Mouse (Mus musculus) liver, postnatal 0 days (tissue): ENCODE data around the gene Fam210b. TPM values are rescaled to one million over a fixed set of nuclear protein-coding genes. Genes with fewer than 3 reads are reported as not detected.
"Not testable (repeated sequence)": the region's sequence is repeated elsewhere in the genome, so short reads cannot be mapped to it uniquely, and the experiment has no call there.

Experiments
- ATAC-seq: fragments of 200-750 bp; cut with Nextera tagmentation; 2 replicates; pipeline ENCODE4 v1.8.0; 2017; ENCODE audit warnings: mild to moderate bottlenecking, moderate library complexity
- DNase-seq: peaks from one replicate; pipeline ENCODE4 v3.0.0-alpha.2; 2016
- H3K27ac ChIP-seq: fragments of 300-500 bp; sonication (generic); 2 replicates; pipeline ENCODE4 v1.5.1; 2014; ENCODE audit warnings: antibody characterized with exemption, moderate library complexity, mild to moderate bottlenecking, low read depth
- H3K27me3 ChIP-seq: fragments of 300-500 bp; sonication (generic); 2 replicates; pipeline ENCODE4 v1.6.1; 2014; ENCODE audit warnings: low read length, control low read depth, mixed read lengths; ENCODE audit not compliant: insufficient read depth
- H3K36me3 ChIP-seq: fragments of 300-500 bp; sonication (generic); replicated peaks from 2 replicates; pipeline ENCODE4 v1.6.1; 2014; ENCODE audit warnings: mild to moderate bottlenecking, control low read depth, low read length, moderate library complexity, mixed read lengths; ENCODE audit not compliant: insufficient read depth
- H3K4me1 ChIP-seq: fragments of 300-500 bp; sonication (generic); 2 replicates; pipeline ENCODE4 v1.6.1; 2014; ENCODE audit warnings: antibody characterized with exemption, mild to moderate bottlenecking, control low read depth; ENCODE audit not compliant: insufficient read depth
- H3K4me2 ChIP-seq: fragments of 300-500 bp; sonication (generic); 2 replicates; pipeline ENCODE4 v1.6.1; 2014; ENCODE audit warnings: low read depth, mild to moderate bottlenecking, low read length, moderate library complexity, mixed read lengths
- H3K4me3 ChIP-seq: fragments of 300-500 bp; sonication (generic); 2 replicates; pipeline ENCODE4 v1.5.1; 2014; ENCODE audit warnings: low read depth, low read length
- H3K9ac ChIP-seq: fragments of 300-500 bp; sonication (generic); replicated peaks from 2 replicates; pipeline ENCODE4 v1.6.1; 2014; ENCODE audit warnings: mild to moderate bottlenecking, moderate library complexity
- H3K9me3 ChIP-seq: fragments of 300-500 bp; sonication (generic); 2 replicates; pipeline ENCODE4 v1.6.1; 2016; ENCODE audit warnings: mild to moderate bottlenecking, control low read depth, low read length, mixed read lengths
- CTCF ChIP-seq: sonication (generic); IDR thresholded peaks from 2 replicates; pipeline ENCODE4 v1.5.1; 2016; ENCODE audit warnings: antibody characterized with exemption, low read depth
- EP300 ChIP-seq: IDR thresholded peaks from 2 replicates; pipeline ENCODE4 v1.6.1; 2016; ENCODE audit warnings: antibody characterized with exemption, low read depth, mild to moderate bottlenecking
- WGBS: fragments of 180-500 bp; shearing (Covaris S2); extraction: QIAGEN DNeasy Blood & Tissue Kit; methylation state at CpG from one replicate; pipeline ENCODE4 v1.1.7; 2014; ENCODE audit not compliant: insufficient replicate concordance; 5-methylcytosine and 5-hydroxymethylcytosine counted together
- polyA plus RNA-seq: library from polyadenylated mRNA; unstranded; fragments of >200 nt; fragmentation: Nextera tagmentation; extraction: Ambion mirVana; gene quantifications from 2 replicates; pipeline ENCODE4 v1.2.1, GENCODE M21; 2015

The Fam210b gene
- 67.0 and 81.2 TPM in 2 replicates for polyA plus RNA-seq

GRCm38 (mm10) chr2:172345258-172345738 lies at the start of gene Fam210b:
Gene Fam210b (plus strand): TSS chr2:172345565.
- WGBS, result 5% methylated on average over 35 of the region's 35 CpGs
- H3K9me3 ChIP-seq, result no peaks in the 10 kb centered on the region
- TF ChIP-seq CTCF, result no peak
- TF ChIP-seq EP300, result no peak
- peak within 1 kb of the TSS; percentile 93 for H3K27ac ChIP-seq
- peak within 1 kb of the TSS; percentile 95 for H3K9ac ChIP-seq
- H3K4me3 ChIP-seq, result peak within 1 kb of the TSS; percentile 98
- H3K4me1 ChIP-seq, result peaks cover 24% of the 10 kb centered on the region
- H3K4me2 ChIP-seq, result peak within 1 kb of the TSS; percentile 82
- H3K27me3 ChIP-seq, result no peaks in the 10 kb centered on the region
- peaks cover 6% of the 10 kb centered on the region; the same call in 1 of the 2 replicates for H3K36me3 ChIP-seq
- peak; percentile 98 for DNase-seq
- ATAC-seq, result peak; percentile 89

- Histone ChIP-seq H3K4me1 (peaks cover 4% of the 10 kb centered on the region), H3K4me2 (peak overlapping the region; percentile 29; the same call in 1 of the 2 replicates), H3K9ac (no peak overlapping the region), H3K36me3 (no peaks in the 10 kb centered on the region), H3K4me3 (no peak overlapping the region), H3K9me3 (no peaks in the 10 kb centered on the region), H3K27me3 (no peaks in the 10 kb centered on the region), H3K27ac (peak overlapping the region; percentile 55; the same call in 1 of the 2 replicates)
- 0% methylated on average over 1 of the region's 1 CpGs for whole genome bisulfite sequencing
- TF ChIP-seq EP300, result peak; percentile 91
- no peak for TF ChIP-seq CTCF
- DNase-seq (no peak), ATAC-seq (peak; percentile 92)
Observed at GRCm38 (mm10) chr2:172298083-172298482, 47.3 kb upstream of the Fam210b start.

- Histone ChIP-seq H3K27me3 (no peaks in the 10 kb centered on the region), H3K4me1 (peaks cover 4% of the 10 kb centered on the region), H3K36me3 (no peaks in the 10 kb centered on the region), H3K9me3 (no peaks in the 10 kb centered on the region), H3K27ac (peak overlapping the region; percentile 55; the same call in 1 of the 2 replicates), H3K4me3 (no peak overlapping the region), H3K9ac (no peak overlapping the region), H3K4me2 (peak overlapping the region; percentile 29; the same call in 1 of the 2 replicates)
- peak; percentile 31 for ATAC-seq
- WGBS, result 50% methylated on average over 1 of the region's 1 CpGs
- DNase-seq, result no peak
- TF ChIP-seq EP300, result no peak
- TF ChIP-seq CTCF, result no peak
Observed at GRCm38 (mm10) chr2:172298542-172298941, 46.8 kb upstream of the Fam210b start.

- TF ChIP-seq CTCF, result no peak
- WGBS, result 27% methylated on average over 14 of the region's 14 CpGs
- Histone ChIP-seq H3K27ac (no peak overlapping the region), H3K4me1 (peaks cover 4% of the 10 kb centered on the region), H3K9ac (no peak overlapping the region), H3K4me2 (no peak overlapping the region), H3K27me3 (no peaks in the 10 kb centered on the region), H3K4me3 (no peak overlapping the region), H3K36me3 (no peaks in the 10 kb centered on the region), H3K9me3 (no peaks in the 10 kb centered on the region)
- ATAC-seq, result no peak
- DNase-seq, result no peak
Observed at GRCm38 (mm10) chr2:172299126-172299921, 46.0 kb upstream of the Fam210b start.

- no peak overlapping the region for H3K27ac ChIP-seq
- no peaks in the 10 kb centered on the region for H3K9me3 ChIP-seq
- H3K36me3 ChIP-seq, result no peaks in the 10 kb centered on the region
- H3K4me2 ChIP-seq, result no peak overlapping the region
- ATAC-seq (no peak), DNase-seq (no peak)
- H3K9ac ChIP-seq, result no peak overlapping the region
- 74% methylated on average over 5 of the region's 5 CpGs for WGBS
- H3K4me3 ChIP-seq, result no peak overlapping the region
- peaks cover 4% of the 10 kb centered on the region for H3K4me1 ChIP-seq
- TF ChIP-seq CTCF, result no peak
- TF ChIP-seq EP300, result no peak
- H3K27me3 ChIP-seq, result no peaks in the 10 kb centered on the region
Observed at GRCm38 (mm10) chr2:172302396-172302795, 43.0 kb upstream of the Fam210b start.

- Histone ChIP-seq H3K36me3 (no peaks in the 10 kb centered on the region), H3K4me3 (no peak overlapping the region), H3K27ac (no peak overlapping the region), H3K9ac (no peak overlapping the region), H3K4me1 (no peaks in the 10 kb centered on the region), H3K4me2 (no peak overlapping the region), H3K9me3 (no peaks in the 10 kb centered on the region), H3K27me3 (no peaks in the 10 kb centered on the region)
- WGBS, result 56% methylated on average over 8 of the region's 8 CpGs
- TF ChIP-seq EP300 (no peak), CTCF (no peak)
- DNase-seq (no peak), ATAC-seq (no peak)
Observed at GRCm38 (mm10) chr2:172304118-172304708, 41.2 kb upstream of the Fam210b start.

- not testable (repeated sequence) for H3K27ac ChIP-seq, H3K27me3 ChIP-seq, H3K9me3 ChIP-seq, H3K9ac ChIP-seq, H3K4me3 ChIP-seq, DNase-seq, ATAC-seq, H3K4me1 ChIP-seq, H3K36me3 ChIP-seq, H3K4me2 ChIP-seq
- 61% methylated on average over 7 of the region's 7 CpGs for WGBS
Observed at GRCm38 (mm10) chr2:172305546-172305945, 39.8 kb upstream of the Fam210b start.
